Mouse (Mus musculus) frontal cortex, postnatal 36 days (tissue): ENCODE measurements around the gene Gigyf1.

Source experiments
- DNase-seq, 2 experiments: peaks; one replicate each; pipeline ENCODE4 v3.0.0; 2022; ENCODE audit warnings: low spot score in 2 of 2

Gene Gigyf1

GRCm38 (mm10) chr5:137570691-137571586, 52.6 kb downstream of the Gigyf1 start:
- no peak for DNase-seq

GRCm38 (mm10) chr5:137574470-137574901, 56.1 kb downstream of the Gigyf1 start:
- DNase-seq: peak; percentile 39 to 57
